Mouse (Mus musculus): ENCODE measurements around the gene Kif21b.

- no peak for TF ChIP-seq CTCF (IDR thresholded peaks at IDR 0.05; ENCODE audit: borderline replicate concordance, control insufficient read depth, extremely low read depth, insufficient read depth, low read length, poor library complexity)
- no peak for TF ChIP-seq POLR2A (IDR thresholded peaks at IDR 0.05; ENCODE audit: control insufficient read depth, extremely low read depth, insufficient read depth, low read length, poor library complexity)
Observed at GRCm38 (mm10) chr1:136156951-136157350, 25.8 kb downstream of the Kif21b start.

Data from thymus, adult 2 months (tissue).